Mouse (Mus musculus) midbrain, embryonic 14.5 days (tissue): ENCODE data around the gene Elob. TPM values are rescaled to one million over a fixed set of nuclear protein-coding genes. Genes with fewer than 3 reads are reported as not detected.

Experiments
- ATAC-seq: fragments of 200-750 bp; cut with Nextera tagmentation; 2 replicates; pipeline ENCODE4 v1.8.0; 2017; ENCODE audit warnings: moderate number of reproducible peaks, moderate library complexity; ENCODE audit not compliant: low FRiP score, low TSS enrichment
- DNase-seq: peaks from one replicate; pipeline ENCODE4 v3.0.0-alpha.2; 2015
- H3K27ac ChIP-seq: fragments of 300-500 bp; sonication (generic); replicated peaks from 2 replicates; pipeline ENCODE4 v1.5.1; 2014; ENCODE audit warnings: mild to moderate bottlenecking, low read depth, low read length, moderate library complexity
- H3K27me3 ChIP-seq: fragments of 300-500 bp; sonication (generic); 2 replicates; pipeline ENCODE4 v1.6.1; 2014; ENCODE audit warnings: low read length, control low read depth, mixed read lengths; ENCODE audit not compliant: control insufficient read depth, insufficient read depth
- H3K36me3 ChIP-seq: fragments of 300-500 bp; sonication (generic); 2 replicates; pipeline ENCODE4 v1.6.1; 2014; ENCODE audit warnings: low read length, control low read depth; ENCODE audit not compliant: control insufficient read depth, insufficient read depth
- H3K4me1 ChIP-seq: fragments of 300-500 bp; sonication (generic); 2 replicates; pipeline ENCODE4 v1.6.1; 2014; ENCODE audit warnings: mild to moderate bottlenecking, antibody characterized with exemption, low read length, control low read depth; ENCODE audit not compliant: control insufficient read depth, insufficient read depth
- H3K4me2 ChIP-seq: fragments of 300-500 bp; sonication (generic); 2 replicates; pipeline ENCODE4 v1.6.1; 2014; ENCODE audit warnings: mild to moderate bottlenecking, low read length, moderate library complexity
- H3K4me3 ChIP-seq: fragments of 300-500 bp; sonication (generic); replicated peaks from 2 replicates; pipeline ENCODE4 v1.5.1; 2014; ENCODE audit warnings: low read depth, low read length
- H3K9ac ChIP-seq: fragments of 300-500 bp; sonication (generic); replicated peaks from 2 replicates; pipeline ENCODE4 v1.6.1; 2014; ENCODE audit warnings: mild to moderate bottlenecking, low read length, moderate library complexity
- H3K9me3 ChIP-seq: fragments of 300-500 bp; sonication (generic); 2 replicates; pipeline ENCODE4 v1.6.1; 2016; ENCODE audit warnings: low read length, control low read depth, mixed read lengths; ENCODE audit not compliant: control insufficient read depth
- WGBS: fragments of 180-500 bp; shearing (Covaris S2); extraction: QIAGEN DNeasy Blood & Tissue Kit; methylation state at CpG from one replicate; pipeline ENCODE4 v1.1.7; 2014; 5-methylcytosine and 5-hydroxymethylcytosine counted together
- polyA plus RNA-seq: library from polyadenylated mRNA; unstranded; fragments of >200 nt; fragmentation: Nextera tagmentation; extraction: Ambion mirVana; gene quantifications from 2 replicates; pipeline ENCODE4 v1.2.1, GENCODE M21; 2014

Elob gene
- polyA plus RNA-seq, 1 experiment from 2014 or later: 1,255 TPM

- Histone ChIP-seq H3K9ac (no peak within 1 kb of the TSS), H3K9me3 (no peaks in the 10 kb centered on the region), H3K27ac (no peak within 1 kb of the TSS), H3K36me3 (no peaks in the 10 kb centered on the region), H3K4me2 (no peak within 1 kb of the TSS), H3K27me3 (0 out of 2 replicates have a peak, but pooled peaks cover 3% of the 10 kb centered on the region), H3K4me1 (no peaks in the 10 kb centered on the region; the same call in 1 of the 2 replicates), H3K4me3 (no peak within 1 kb of the TSS)
- ATAC-seq: no peak
- DNase-seq: no peak
- 39% methylated on average over 8 of the region's 8 CpGs for WGBS
Measured at GRCm38 (mm10) chr17:23836006-23836575, 7.2 kb upstream of the Elob start, which contains the start of gene Prss33. TSS of gene Prss33 (minus strand) at chr17:23836056.

- 0 out of 2 replicates have a peak, but pooled peaks cover 3% of the 10 kb centered on the region for H3K27me3 ChIP-seq
- peaks cover 11% of the 10 kb centered on the region for H3K36me3 ChIP-seq
- peaks cover 19% of the 10 kb centered on the region for H3K4me1 ChIP-seq
- DNase-seq (no peak), ATAC-seq (no peak)
- no peak overlapping the region for H3K4me3 ChIP-seq
- 93% methylated on average over 1 of the region's 1 CpGs for WGBS
- H3K27ac ChIP-seq: no peak overlapping the region
- no peak overlapping the region for H3K9ac ChIP-seq
- H3K4me2 ChIP-seq: no peak overlapping the region
- H3K9me3 ChIP-seq: no peaks in the 10 kb centered on the region
Measured at GRCm38 (mm10) chr17:23831201-23831600, 2.3 kb upstream of the Elob start.

- DNase-seq (peak; percentile 76), ATAC-seq (peak; percentile 77)
- Histone ChIP-seq H3K4me2 (peak overlapping the region; percentile 78), H3K4me3 (peak overlapping the region; percentile 58), H3K27me3 (0 out of 2 replicates have a peak, but pooled peaks cover 3% of the 10 kb centered on the region), H3K36me3 (peaks cover 39% of the 10 kb centered on the region), H3K9ac (peak overlapping the region; percentile 65), H3K4me1 (peaks cover 19% of the 10 kb centered on the region), H3K9me3 (no peaks in the 10 kb centered on the region), H3K27ac (peak overlapping the region; percentile 97)
- WGBS: under 1% methylated on average over 43 of the region's 47 CpGs
Measured at GRCm38 (mm10) chr17:23828271-23829001, 500 bp downstream of the Elob start.

- no peak for DNase-seq
- no peak overlapping the region for H3K4me2 ChIP-seq
- no peak overlapping the region for H3K27ac ChIP-seq
- H3K4me1 ChIP-seq: peaks cover 19% of the 10 kb centered on the region
- no peak for ATAC-seq
- H3K9ac ChIP-seq: no peak overlapping the region
- no peaks in the 10 kb centered on the region for H3K9me3 ChIP-seq
- peaks cover 66% of the 10 kb centered on the region for H3K36me3 ChIP-seq
- H3K27me3 ChIP-seq: no peaks in the 10 kb centered on the region
- no peak overlapping the region for H3K4me3 ChIP-seq
- WGBS: 88% methylated on average over 4 of the region's 4 CpGs
Measured at GRCm38 (mm10) chr17:23825591-23825990, 3.3 kb downstream of the Elob start.

GRCm38 (mm10) chr17:23823614-23824013 is 5.3 kb downstream of the Elob start:
- no peak for DNase-seq
- no peak for ATAC-seq
- no peak overlapping the region for H3K27ac ChIP-seq
- peaks cover 9% of the 10 kb centered on the region for H3K9me3 ChIP-seq
- no peak overlapping the region for H3K4me2 ChIP-seq
- no peak overlapping the region for H3K4me3 ChIP-seq
- WGBS: 92% methylated on average over 12 of the region's 12 CpGs
- H3K9ac ChIP-seq: no peak overlapping the region
- H3K4me1 ChIP-seq: peaks cover 11% of the 10 kb centered on the region
- H3K36me3 ChIP-seq: peaks cover 86% of the 10 kb centered on the region
- no peaks in the 10 kb centered on the region for H3K27me3 ChIP-seq

GRCm38 (mm10) chr17:23823018-23823417 is 5.9 kb downstream of the Elob start:
- Histone ChIP-seq H3K4me3 (no peak overlapping the region), H3K4me1 (peaks cover 11% of the 10 kb centered on the region), H3K4me2 (no peak overlapping the region), H3K9me3 (peaks cover 11% of the 10 kb centered on the region), H3K27ac (no peak overlapping the region), H3K27me3 (no peaks in the 10 kb centered on the region), H3K9ac (no peak overlapping the region), H3K36me3 (peaks cover 92% of the 10 kb centered on the region)
- ATAC-seq (no peak), DNase-seq (no peak)
- 82% methylated on average over 16 of the region's 16 CpGs for WGBS

- peaks cover 14% of the 10 kb centered on the region for H3K9me3 ChIP-seq
- WGBS: 78% methylated on average over 6 of the region's 6 CpGs
- DNase-seq: no peak
- H3K4me2 ChIP-seq: no peak overlapping the region
- H3K4me3 ChIP-seq: no peak overlapping the region
- H3K4me1 ChIP-seq: peaks cover 5% of the 10 kb centered on the region; the same call in 1 of the 2 replicates
- peaks cover 99% of the 10 kb centered on the region for H3K36me3 ChIP-seq
- H3K9ac ChIP-seq: no peak overlapping the region
- ATAC-seq: no peak
- H3K27ac ChIP-seq: no peak overlapping the region
- H3K27me3 ChIP-seq: no peaks in the 10 kb centered on the region
Measured at GRCm38 (mm10) chr17:23822094-23822493, 6.8 kb downstream of the Elob start.

GRCm38 (mm10) chr17:23820731-23821130 is 8.2 kb downstream of the Elob start:
- Histone ChIP-seq H3K9me3 (peaks cover 20% of the 10 kb centered on the region), H3K36me3 (peaks cover 99% of the 10 kb centered on the region), H3K4me1 (no peaks in the 10 kb centered on the region), H3K27ac (no peak overlapping the region), H3K4me2 (no peak overlapping the region), H3K27me3 (no peaks in the 10 kb centered on the region), H3K4me3 (no peak overlapping the region), H3K9ac (no peak overlapping the region)
- ATAC-seq (no peak), DNase-seq (no peak)
- WGBS: 93% methylated on average over 5 of the region's 5 CpGs

GRCm38 (mm10) chr17:23819235-23819634 is 9.7 kb downstream of the Elob start:
- H3K9me3 ChIP-seq: peaks cover 26% of the 10 kb centered on the region
- no peak overlapping the region for H3K4me2 ChIP-seq
- no peak overlapping the region for H3K27ac ChIP-seq
- peaks cover 99% of the 10 kb centered on the region for H3K36me3 ChIP-seq
- H3K4me3 ChIP-seq: no peak overlapping the region
- 99% methylated on average over 25 of the region's 25 CpGs for WGBS
- no peak for DNase-seq
- H3K27me3 ChIP-seq: no peaks in the 10 kb centered on the region
- ATAC-seq: no peak
- no peak overlapping the region for H3K9ac ChIP-seq
- no peaks in the 10 kb centered on the region for H3K4me1 ChIP-seq
